Mouse (Mus musculus): Measurements from ENCODE around the gene Bax. TPM values are rescaled to one million over a fixed set of nuclear protein-coding genes. Genes with fewer than 3 reads are reported as not detected.

Gene Bax
- polyA plus RNA-seq (2014; fragmentation: Nextera tagmentation; extraction: Ambion mirVana): 89.9 and 102 TPM in 2 replicates

DNA sequence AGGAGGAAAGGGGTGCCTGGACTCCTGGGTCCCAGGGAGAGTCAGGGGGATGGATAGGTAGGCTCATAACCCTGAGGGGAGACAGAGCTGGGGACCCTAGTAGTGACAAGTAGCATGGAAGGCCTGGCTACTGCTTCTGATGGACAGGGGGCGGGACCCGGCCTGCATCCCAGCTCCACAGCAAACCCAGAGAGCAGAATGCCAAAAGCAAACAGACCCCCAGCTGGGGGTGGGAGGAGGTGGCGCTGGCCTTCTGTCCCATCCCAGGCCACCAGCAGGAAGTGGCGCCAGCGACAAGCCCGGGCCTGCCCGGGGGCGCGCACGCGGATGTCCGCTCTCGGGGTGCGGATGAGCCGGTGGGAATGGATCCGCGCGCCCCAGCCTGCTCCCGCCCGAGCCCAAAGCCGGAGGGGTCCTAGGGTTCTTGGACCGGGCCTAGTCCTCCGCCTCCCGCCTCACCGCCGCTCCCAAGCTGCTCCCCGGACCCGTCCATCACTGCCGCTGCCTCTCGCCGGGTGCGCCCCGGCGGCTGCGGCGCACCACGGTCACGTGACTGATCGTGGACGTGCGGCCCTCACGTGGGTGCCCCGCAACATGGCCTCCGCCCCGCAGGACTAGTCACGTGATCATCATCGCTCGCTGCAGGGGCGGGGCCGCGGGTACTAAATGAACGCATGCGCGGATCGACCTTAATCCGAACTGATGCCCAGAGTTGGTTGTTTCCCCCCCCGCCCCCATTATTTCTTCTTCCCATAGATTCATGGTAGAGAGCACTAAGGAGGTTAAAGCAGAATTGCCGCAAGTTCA, at the start of gene Bax:
Gene Bax (minus strand): TSS at position 616 of the 807 bp plus-strand sequence.
- peaks cover 39% of the 10 kb centered on the region for H3K36me3 ChIP-seq (ENCODE audit: control insufficient read depth, insufficient read depth, low read length)
- H3K4me1 ChIP-seq (ENCODE audit: control insufficient read depth in 2 of 2, insufficient read depth in 2 of 2, low read length in 2 of 2): peaks cover 6 to 14% of the 10 kb centered on the region in 2 experiments; a peak in 3 of 4 replicates
- peak within 1 kb of the TSS; percentile 87 to 89 for H3K4me3 ChIP-seq (ENCODE audit: control insufficient read depth in 1 of 2, insufficient read depth in 1 of 2, low read depth in 1 of 2, low read length in 2 of 2)
- H3K9ac ChIP-seq (ENCODE audit: low read length): peak within 1 kb of the TSS; percentile 92
- ATAC-seq (ENCODE audit: insufficient number of reproducible peaks, insufficient read depth, low FRiP score, low read depth): peak; percentile 77
- peak within 1 kb of the TSS; percentile 40 to 64; a peak in 2 of 4 replicates for H3K27ac ChIP-seq (replicated peaks in 1 of 2; ENCODE audit: control insufficient read depth in 1 of 2, insufficient read depth in 1 of 2, low read depth in 2 of 2, low read length in 2 of 2)
- H3K4me2 ChIP-seq (ENCODE audit: low read length): peak within 1 kb of the TSS; percentile 88
- under 1% methylated on average over 56 of the region's 58 CpGs for WGBS
- H3K27me3 ChIP-seq (ENCODE audit: control insufficient read depth, insufficient read depth, low read length): no peaks in the 10 kb centered on the region
- H3K9me3 ChIP-seq (ENCODE audit: control insufficient read depth, low read length): no peaks in the 10 kb centered on the region

DNA sequence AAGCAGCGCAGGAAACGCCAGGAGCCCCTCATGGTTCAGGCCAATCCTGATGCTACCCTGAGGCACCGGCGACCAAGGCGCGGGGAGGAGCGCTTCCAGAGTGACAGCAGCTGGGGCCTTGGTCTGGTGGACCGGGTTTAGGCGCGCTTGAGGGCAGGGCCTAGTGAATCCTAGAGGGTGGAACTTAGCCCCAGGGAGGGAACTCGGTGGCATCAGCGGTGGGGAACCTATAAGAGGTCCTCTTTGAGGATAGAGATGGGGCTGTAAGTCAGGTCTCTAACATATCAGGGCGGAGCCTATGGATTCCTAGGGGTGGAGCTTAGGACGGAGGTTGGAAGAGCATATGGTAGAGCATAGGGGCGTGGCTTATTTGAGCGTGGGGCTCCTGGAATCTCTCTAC, 48.7 kb upstream of the Bax start:
- H3K36me3 ChIP-seq (ENCODE audit: control insufficient read depth, insufficient read depth, low read length): no peaks in the 10 kb centered on the region
- peak overlapping the region; percentile 47 for H3K4me2 ChIP-seq (ENCODE audit: low read length)
- no peaks in the 10 kb centered on the region for H3K27me3 ChIP-seq (ENCODE audit: control insufficient read depth, insufficient read depth, low read length)
- peak overlapping the region; percentile 16; the same call in 1 of the 2 replicates for H3K9ac ChIP-seq (ENCODE audit: low read length)
- peak overlapping the region; percentile 8 to 19; a peak in 1 of 4 replicates for H3K27ac ChIP-seq (replicated peaks in 1 of 2; ENCODE audit: control insufficient read depth in 1 of 2, insufficient read depth in 1 of 2, low read depth in 2 of 2, low read length in 2 of 2)
- no peak overlapping the region for H3K4me3 ChIP-seq (ENCODE audit: control insufficient read depth in 1 of 2, insufficient read depth in 1 of 2, low read depth in 1 of 2, low read length in 2 of 2)
- ATAC-seq (ENCODE audit: insufficient number of reproducible peaks, insufficient read depth, low FRiP score, low read depth): 0 out of 2 replicates have a peak, but pooled peaks have one; percentile 24
- 16% methylated on average over 16 of the region's 16 CpGs for WGBS
- no peaks in the 10 kb centered on the region for H3K9me3 ChIP-seq (ENCODE audit: control insufficient read depth, low read length)
- peaks cover 4 to 6% of the 10 kb centered on the region in 2 experiments; a peak in 3 of 4 replicates for H3K4me1 ChIP-seq (ENCODE audit: control insufficient read depth in 2 of 2, insufficient read depth in 2 of 2, low read length in 2 of 2)

GRCm38 (mm10) chr7:45514411-45514810, 47.7 kb upstream of the Bax start:
- no peak overlapping the region for H3K4me3 ChIP-seq (ENCODE audit: control insufficient read depth in 1 of 2, insufficient read depth in 1 of 2, low read depth in 1 of 2, low read length in 2 of 2)
- no peak overlapping the region for H3K27ac ChIP-seq (replicated peaks in 1 of 2; ENCODE audit: control insufficient read depth in 1 of 2, insufficient read depth in 1 of 2, low read depth in 2 of 2, low read length in 2 of 2)
- no peak overlapping the region for H3K9ac ChIP-seq (ENCODE audit: low read length)
- H3K9me3 ChIP-seq (ENCODE audit: control insufficient read depth, low read length): no peaks in the 10 kb centered on the region
- no peak overlapping the region for H3K4me2 ChIP-seq (ENCODE audit: low read length)
- WGBS: 78% methylated on average over 7 of the region's 7 CpGs
- H3K4me1 ChIP-seq (ENCODE audit: control insufficient read depth in 2 of 2, insufficient read depth in 2 of 2, low read length in 2 of 2): peaks cover 7 to 8% of the 10 kb centered on the region in 2 experiments
- no peak for ATAC-seq (ENCODE audit: insufficient number of reproducible peaks, insufficient read depth, low FRiP score, low read depth)
- no peaks in the 10 kb centered on the region for H3K27me3 ChIP-seq (ENCODE audit: control insufficient read depth, insufficient read depth, low read length)
- H3K36me3 ChIP-seq (ENCODE audit: control insufficient read depth, insufficient read depth, low read length): no peaks in the 10 kb centered on the region

- 1% methylated on average over 44 of the region's 44 CpGs for whole genome bisulfite sequencing
- peak within 1 kb of the TSS; percentile 76 to 92 for H3K4me3 ChIP-seq (ENCODE audit: control insufficient read depth in 1 of 2, insufficient read depth in 1 of 2, low read depth in 1 of 2, low read length in 2 of 2)
- ATAC-seq (ENCODE audit: insufficient number of reproducible peaks, insufficient read depth, low FRiP score, low read depth): peak; percentile 84
- H3K27ac ChIP-seq (replicated peaks in 1 of 2; ENCODE audit: control insufficient read depth in 1 of 2, insufficient read depth in 1 of 2, low read depth in 2 of 2, low read length in 2 of 2): peak within 1 kb of the TSS; percentile 86 to 87
- H3K9me3 ChIP-seq (ENCODE audit: control insufficient read depth, low read length): no peaks in the 10 kb centered on the region
- H3K9ac ChIP-seq (ENCODE audit: low read length): peak within 1 kb of the TSS; percentile 87
- H3K36me3 ChIP-seq (ENCODE audit: control insufficient read depth, insufficient read depth, low read length): peaks cover 30% of the 10 kb centered on the region
- peak within 1 kb of the TSS; percentile 85 for H3K4me2 ChIP-seq (ENCODE audit: low read length)
- H3K4me1 ChIP-seq (ENCODE audit: control insufficient read depth in 2 of 2, insufficient read depth in 2 of 2, low read length in 2 of 2): peaks cover 6 to 15% of the 10 kb centered on the region in 2 experiments
- H3K27me3 ChIP-seq (ENCODE audit: control insufficient read depth, insufficient read depth, low read length): no peaks in the 10 kb centered on the region
These were observed 43.5 kb upstream of the Bax start, which contains the start of gene Nucb1 for GRCm38 (mm10) chr7:45509912-45510787. Gene Nucb1, minus strand, starts transcription at chr7:45510406.

GRCm38 (mm10) chr7:45509181-45509882, 42.6 kb upstream of the Bax start:
- H3K4me3 ChIP-seq (ENCODE audit: control insufficient read depth in 1 of 2, insufficient read depth in 1 of 2, low read depth in 1 of 2, low read length in 2 of 2): peak overlapping the region; percentile 76 to 92
- 35% methylated on average over 19 of the region's 19 CpGs for WGBS
- H3K36me3 ChIP-seq (ENCODE audit: control insufficient read depth, insufficient read depth, low read length): peaks cover 37% of the 10 kb centered on the region
- peak overlapping the region; percentile 87 for H3K9ac ChIP-seq (ENCODE audit: low read length)
- H3K4me1 ChIP-seq (ENCODE audit: control insufficient read depth in 2 of 2, insufficient read depth in 2 of 2, low read length in 2 of 2): peaks cover 6 to 15% of the 10 kb centered on the region in 2 experiments
- peak overlapping the region; percentile 85 for H3K4me2 ChIP-seq (ENCODE audit: low read length)
- H3K27ac ChIP-seq (replicated peaks in 1 of 2; ENCODE audit: control insufficient read depth in 1 of 2, insufficient read depth in 1 of 2, low read depth in 2 of 2, low read length in 2 of 2): peak overlapping the region in 1 of 2 experiments; percentile 87; a peak in 2 of 4 replicates
- ATAC-seq (ENCODE audit: insufficient number of reproducible peaks, insufficient read depth, low FRiP score, low read depth): no peak
- no peaks in the 10 kb centered on the region for H3K27me3 ChIP-seq (ENCODE audit: control insufficient read depth, insufficient read depth, low read length)
- no peaks in the 10 kb centered on the region for H3K9me3 ChIP-seq (ENCODE audit: control insufficient read depth, low read length)

DNA sequence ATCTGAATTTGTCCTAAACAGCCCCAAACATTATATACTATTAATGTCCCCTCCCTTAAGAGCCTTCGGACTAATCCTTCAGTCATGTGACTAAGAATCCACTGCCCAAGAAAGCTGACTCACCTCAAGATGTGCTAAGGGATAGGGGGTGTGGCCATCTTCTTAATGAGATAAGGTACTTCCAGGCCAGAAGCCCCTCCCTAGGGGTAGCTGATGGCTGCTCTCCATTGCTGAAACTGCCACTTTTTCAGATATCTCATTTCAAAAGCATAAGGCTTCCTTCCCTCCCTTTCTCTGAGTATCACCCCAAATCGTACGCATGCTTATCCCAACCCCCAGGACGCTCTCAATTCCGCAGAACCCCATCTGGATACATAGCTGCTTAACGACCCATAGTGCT, 41.9 kb upstream of the Bax start:
- no peak for ATAC-seq (ENCODE audit: insufficient number of reproducible peaks, insufficient read depth, low FRiP score, low read depth)
- Histone ChIP-seq H3K9ac (ENCODE audit: low read length) (peak overlapping the region; percentile 87), H3K9me3 (ENCODE audit: control insufficient read depth, low read length) (no peaks in the 10 kb centered on the region), H3K36me3 (ENCODE audit: control insufficient read depth, insufficient read depth, low read length) (peaks cover 37% of the 10 kb centered on the region), H3K4me3 (ENCODE audit: control insufficient read depth in 1 of 2, insufficient read depth in 1 of 2, low read depth in 1 of 2, low read length in 2 of 2) (no peak overlapping the region), H3K4me1 (ENCODE audit: control insufficient read depth in 2 of 2, insufficient read depth in 2 of 2, low read length in 2 of 2) (peaks cover 6 to 15% of the 10 kb centered on the region in 2 experiments), H3K27me3 (ENCODE audit: control insufficient read depth, insufficient read depth, low read length) (no peaks in the 10 kb centered on the region), H3K27ac (replicated peaks in 1 of 2; ENCODE audit: control insufficient read depth in 1 of 2, insufficient read depth in 1 of 2, low read depth in 2 of 2, low read length in 2 of 2) (no peak overlapping the region), H3K4me2 (ENCODE audit: low read length) (peak overlapping the region; percentile 85)
- 76% methylated on average over 6 of the region's 6 CpGs for WGBS

GRCm38 (mm10) chr7:45507583-45507982, 40.9 kb upstream of the Bax start:
- Histone ChIP-seq H3K4me2 (ENCODE audit: low read length) (no peak overlapping the region), H3K36me3 (ENCODE audit: control insufficient read depth, insufficient read depth, low read length) (peaks cover 47% of the 10 kb centered on the region), H3K27ac (replicated peaks in 1 of 2; ENCODE audit: control insufficient read depth in 1 of 2, insufficient read depth in 1 of 2, low read depth in 2 of 2, low read length in 2 of 2) (no peak overlapping the region), H3K9ac (ENCODE audit: low read length) (no peak overlapping the region), H3K4me1 (ENCODE audit: control insufficient read depth in 2 of 2, insufficient read depth in 2 of 2, low read length in 2 of 2) (peaks cover 6 to 15% of the 10 kb centered on the region in 2 experiments), H3K27me3 (ENCODE audit: control insufficient read depth, insufficient read depth, low read length) (no peaks in the 10 kb centered on the region), H3K9me3 (ENCODE audit: control insufficient read depth, low read length) (no peaks in the 10 kb centered on the region), H3K4me3 (ENCODE audit: control insufficient read depth in 1 of 2, insufficient read depth in 1 of 2, low read depth in 1 of 2, low read length in 2 of 2) (no peak overlapping the region)
- no peak for ATAC-seq (ENCODE audit: insufficient number of reproducible peaks, insufficient read depth, low FRiP score, low read depth)
- WGBS: 80% methylated on average over 6 of the region's 6 CpGs
